Mouse (Mus musculus) ES-E14 (cell line): Measurements from ENCODE around the gene Rpl27a. TPM values are rescaled to one million over a fixed set of nuclear protein-coding genes. Genes with fewer than 3 reads are reported as not detected.
A peak's percentile ranks its signal among the peaks of the same experiment; 100 is the strongest.

ENCODE experiments used
- DNase-seq: peaks from one replicate; pipeline ENCODE4 v3.0.0-alpha.2; 2013; ENCODE audit warnings: low read depth, low spot score
- H3K27ac ChIP-seq: 2 replicates; pipeline ENCODE4 v1.5.1; 2012; ENCODE audit warnings: low read depth, mild to moderate bottlenecking, low read length, moderate library complexity, mixed read lengths; ENCODE audit not compliant: poor library complexity, insufficient read depth, severe bottlenecking
- H3K36me3 ChIP-seq: 2 replicates; pipeline ENCODE4 v1.6.1; 2012; ENCODE audit warnings: mild to moderate bottlenecking, low read length, moderate library complexity, mixed read lengths; ENCODE audit not compliant: control insufficient read depth, poor library complexity, insufficient read depth, severe bottlenecking
- H3K4me1 ChIP-seq, 2 experiments: fragments of 150-350 bp in 1 of 2; sonication (generic) in 1 of 2; 2 replicates each; pipeline ENCODE4 v1.6.1; 2012; ENCODE audit warnings: low read length in 2 of 2, mild to moderate bottlenecking in 1 of 2, mixed read lengths in 1 of 2; ENCODE audit not compliant: control insufficient read depth in 2 of 2, insufficient read depth in 2 of 2, poor library complexity in 1 of 2
- H3K4me3 ChIP-seq, 2 experiments: fragments of 150-350 bp in 1 of 2; sonication (generic) in 1 of 2; 2 replicates each; pipeline ENCODE4 v1.5.1; 2012; ENCODE audit warnings: low read length in 2 of 2, low read depth in 1 of 2, mild to moderate bottlenecking in 1 of 2, mixed read lengths in 1 of 2; ENCODE audit not compliant: insufficient read depth in 1 of 2, poor library complexity in 1 of 2, severe bottlenecking in 1 of 2
- H3K9ac ChIP-seq: 2 replicates; pipeline ENCODE4 v1.6.1; 2012; ENCODE audit warnings: low read depth, mild to moderate bottlenecking, low read length, mixed read lengths; ENCODE audit not compliant: poor library complexity, insufficient read depth, severe bottlenecking
- H3K9me3 ChIP-seq: fragments of 150-350 bp; sonication (generic); 2 replicates; pipeline ENCODE4 v1.6.1; 2012; ENCODE audit warnings: low read depth, mild to moderate bottlenecking, low read length; ENCODE audit not compliant: control insufficient read depth, insufficient read depth
- CHD2 ChIP-seq: IDR thresholded peaks from 2 replicates; pipeline ENCODE4 v1.6.1; 2014; ENCODE audit warnings: mild to moderate bottlenecking, low read depth, low read length, inconsistent platforms
- HCFC1 ChIP-seq: IDR thresholded peaks from 2 replicates; pipeline ENCODE4 v1.6.1; 2012; ENCODE audit warnings: low read length, inconsistent platforms, borderline replicate concordance; ENCODE audit not compliant: insufficient read depth
- MAFK ChIP-seq: IDR thresholded peaks from 2 replicates; pipeline ENCODE4 v1.6.1; 2014; ENCODE audit warnings: mild to moderate bottlenecking, low read depth, low read length, inconsistent platforms; ENCODE audit not compliant: insufficient read depth
- ZC3H11A ChIP-seq: IDR thresholded peaks from 2 replicates; pipeline ENCODE4 v1.6.1; 2012; ENCODE audit warnings: low read depth, mild to moderate bottlenecking, inconsistent platforms, low read length, borderline replicate concordance
- ZNF384 ChIP-seq: IDR thresholded peaks from 2 replicates; pipeline ENCODE4 v1.6.1; 2012; ENCODE audit warnings: low read depth, low read length, inconsistent platforms
- in situ Hi-C, 2 experiments: fragments of 600-800 bp; cut with MboI; formaldehyde crosslinking; loops; one replicate each; pipeline ENCODE4 v1.15.1; 2025; ENCODE audit warnings: low sequenced_read_pairs in 2 of 2, inconsistent platforms in 1 of 2; ENCODE audit not compliant: unreplicated experiment in 2 of 2
- total RNA-seq: library from RNA; depleted of rRNA; stranded (reverse); fragments of 300-350 nt; gene quantifications from 2 replicates; pipeline ENCODE4 v1.2.3, GENCODE M21; 2012

The Rpl27a gene
- total RNA-seq, 1 experiment: 1,397 TPM

DNA sequence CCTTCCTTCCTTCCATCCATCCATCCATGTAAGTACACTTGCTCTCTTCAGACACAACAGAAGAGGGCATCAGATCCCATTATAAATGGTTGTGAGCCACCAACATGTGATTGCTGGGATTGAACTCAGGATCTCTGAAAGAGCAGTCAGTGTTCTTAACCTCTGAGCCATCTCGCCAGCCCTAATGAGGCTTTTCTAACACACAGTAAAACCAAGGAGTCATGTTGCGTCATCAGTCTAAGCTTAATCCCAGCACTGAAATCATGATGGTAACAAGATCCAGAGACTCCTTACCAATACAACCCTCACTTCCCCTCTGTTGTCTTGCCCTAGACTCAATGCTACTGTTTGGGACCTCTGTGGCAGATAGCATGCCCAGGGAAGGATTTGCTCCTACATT is 27.2 kb downstream of the Rpl27a start:
- Histone ChIP-seq H3K36me3 (peaks cover 6% of the 10 kb centered on the region; the same call in 1 of the 2 replicates), H3K27ac (no peak overlapping the region), H3K9me3 (no peaks in the 10 kb centered on the region), H3K4me1 (no peaks in the 10 kb centered on the region), H3K9ac (no peak overlapping the region), H3K4me3 (no peak overlapping the region)
- in situ Hi-C loops: no loop called here
- DNase-seq: no peak
- TF ChIP-seq HCFC1 (no peak), MAFK (no peak), CHD2 (no peak), ZNF384 (no peak), ZC3H11A (no peak)

GRCm38 (mm10) chr7:109546726-109547125 is 27.8 kb downstream of the Rpl27a start:
- H3K9ac ChIP-seq: no peak overlapping the region
- no peaks in the 10 kb centered on the region for H3K4me1 ChIP-seq
- no peaks in the 10 kb centered on the region for H3K9me3 ChIP-seq
- DNase-seq: no peak
- in situ Hi-C loops: no loop called here
- H3K4me3 ChIP-seq: no peak overlapping the region
- H3K27ac ChIP-seq: no peak overlapping the region
- H3K36me3 ChIP-seq: peaks cover 6% of the 10 kb centered on the region; the same call in 1 of the 2 replicates
- TF ChIP-seq ZNF384 (no peak), ZC3H11A (no peak), MAFK (no peak), CHD2 (no peak), HCFC1 (no peak)

- H3K4me1 ChIP-seq: peaks cover 4 to 8% of the 10 kb centered on the region in 2 experiments; a peak in 2 of 4 replicates
- TF ChIP-seq ZNF384 (no peak), ZC3H11A (no peak), MAFK (no peak), CHD2 (no peak), HCFC1 (no peak)
- no peaks in the 10 kb centered on the region for H3K36me3 ChIP-seq
- no peak for DNase-seq
- H3K27ac ChIP-seq: no peak overlapping the region
- H3K9me3 ChIP-seq: no peaks in the 10 kb centered on the region
- in situ Hi-C loops: no loop called here
- no peak overlapping the region for H3K9ac ChIP-seq
- no peak overlapping the region for H3K4me3 ChIP-seq
Measured at GRCm38 (mm10) chr7:109559536-109559935, 40.6 kb downstream of the Rpl27a start.

- no peak overlapping the region for H3K27ac ChIP-seq
- no peak for DNase-seq
- in situ Hi-C loops: no loop called here
Measured at GRCm38 (mm10) chr7:109561466-109562153, 42.7 kb downstream of the Rpl27a start.

More at GRCm38 (mm10) chr7:109561466-109562153, 42.7 kb downstream of the Rpl27a start:
- Histone ChIP-seq H3K4me1 (peaks cover 7 to 11% of the 10 kb centered on the region in 2 experiments; a peak in 2 of 4 replicates), H3K36me3 (no peaks in the 10 kb centered on the region), H3K4me3 (no peak overlapping the region), H3K9me3 (no peaks in the 10 kb centered on the region), H3K9ac (peak overlapping the region; percentile 25; the same call in 1 of the 2 replicates)
- TF ChIP-seq CHD2 (no peak), MAFK (no peak), ZC3H11A (no peak), HCFC1 (no peak), ZNF384 (no peak)
